Mouse (Mus musculus) cerebellum, postnatal 14 days (tissue): ENCODE data around the gene Large1.
"Not testable (repeated sequence)": the region's sequence is repeated elsewhere in the genome, so short reads cannot be mapped to it uniquely, and the experiment has no call there.

Experiments used
- DNase-seq, 2 experiments: peaks; one replicate each; pipeline ENCODE4 v3.0.0; 2021; ENCODE audit warnings: mixed read lengths in 2 of 2

Large1 gene

GRCm38 (mm10) chr8:73353108-73353793 is at the start of gene Large1:
Large1 (minus strand) TSS chr8:73353540.
- DNase-seq: peak; percentile 98 to 99

- DNase-seq: no peak
These were observed 47.0 kb upstream of the Large1 start for GRCm38 (mm10) chr8:73400343-73400742.

GRCm38 (mm10) chr8:73373001-73373400 is 19.7 kb upstream of the Large1 start:
- DNase-seq: not testable (repeated sequence)

GRCm38 (mm10) chr8:73355979-73356378 is 2.6 kb upstream of the Large1 start:
- DNase-seq: peak; percentile 87 to 88

- DNase-seq: peak; percentile 82 to 85
These were observed 1.0 kb upstream of the Large1 start for GRCm38 (mm10) chr8:73354201-73354881.

GRCm38 (mm10) chr8:73353794-73354179 is 447 bp upstream of the Large1 start:
- DNase-seq: no peak

- peak; percentile 66 to 72 for DNase-seq
These were observed 836 bp downstream of the Large1 start for GRCm38 (mm10) chr8:73352301-73353107.

GRCm38 (mm10) chr8:73350366-73350765 is 3.0 kb downstream of the Large1 start:
- peak; percentile 26 to 46 for DNase-seq

GRCm38 (mm10) chr8:73342761-73343395 is 10.5 kb downstream of the Large1 start:
- peak; percentile 32 to 51 for DNase-seq

- no peak for DNase-seq
These were observed 16.5 kb downstream of the Large1 start for GRCm38 (mm10) chr8:73336845-73337244.

- DNase-seq: no peak
These were observed 24.2 kb downstream of the Large1 start for GRCm38 (mm10) chr8:73329131-73329530.

- peak; percentile 45 to 52 for DNase-seq
These were observed 25.3 kb downstream of the Large1 start for GRCm38 (mm10) chr8:73328056-73328455.

GRCm38 (mm10) chr8:73324667-73325066 is 28.7 kb downstream of the Large1 start:
- peak; percentile 63 to 83 for DNase-seq

- DNase-seq: no peak
These were observed 29.7 kb downstream of the Large1 start for GRCm38 (mm10) chr8:73323591-73323990.

- not testable (repeated sequence) for DNase-seq
These were observed 33.8 kb downstream of the Large1 start for GRCm38 (mm10) chr8:73319500-73319899.

- no peak for DNase-seq
These were observed 39.4 kb downstream of the Large1 start for GRCm38 (mm10) chr8:73313911-73314310.

GRCm38 (mm10) chr8:73312714-73313607 is 40.4 kb downstream of the Large1 start:
- no peak for DNase-seq

- no peak for DNase-seq
These were observed 42.9 kb downstream of the Large1 start for GRCm38 (mm10) chr8:73310471-73310870.

GRCm38 (mm10) chr8:73310036-73310435 is 43.3 kb downstream of the Large1 start:
- DNase-seq: no peak

- no peak for DNase-seq
These were observed 49.4 kb downstream of the Large1 start for GRCm38 (mm10) chr8:73303907-73304306.

- DNase-seq: no peak
These were observed 50.4 kb downstream of the Large1 start for GRCm38 (mm10) chr8:73302947-73303346.

GRCm38 (mm10) chr8:73295531-73295930 is 57.8 kb downstream of the Large1 start:
- DNase-seq: no peak
